Mouse (Mus musculus) heart, postnatal 0 days (tissue): Measurements from ENCODE around the gene Cobll1.

Experiments used
- CTCF ChIP-seq: IDR thresholded peaks from 2 replicates; pipeline ENCODE4 v1.5.1; 2016; ENCODE audit warnings: antibody characterized with exemption, control low read depth, low read depth
- EP300 ChIP-seq: IDR thresholded peaks from 2 replicates; pipeline ENCODE4 v1.6.1; 2016; ENCODE audit warnings: antibody characterized with exemption, low read depth

DNA sequence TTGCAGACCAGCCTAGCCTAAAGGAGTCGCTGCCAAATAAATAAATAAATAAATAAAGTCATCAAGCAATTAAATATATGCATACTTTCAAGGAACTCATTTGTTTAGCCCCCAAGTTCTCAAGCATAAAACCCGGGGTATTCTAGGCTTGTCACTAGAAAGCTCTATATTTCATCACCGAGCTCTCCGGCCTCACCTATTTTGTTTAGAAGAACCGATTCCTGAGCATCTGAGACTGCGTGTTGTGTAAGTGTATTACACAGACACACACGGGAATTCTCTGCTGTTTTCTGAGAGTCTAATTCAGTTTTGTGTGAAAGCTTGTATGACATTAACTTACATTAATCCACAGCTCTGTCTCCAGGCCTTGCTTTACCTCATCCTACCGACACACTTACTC lies 2.6 kb downstream of the Cobll1 start:
- TF ChIP-seq CTCF = no peak
- no peak for TF ChIP-seq EP300
